Mouse (Mus musculus) left cerebral cortex, postnatal 14 days (tissue): ENCODE measurements around the gene Eral1. TPM values are rescaled to one million over a fixed set of nuclear protein-coding genes. Genes with fewer than 3 reads are reported as not detected.
A peak's percentile ranks its signal among the peaks of the same experiment; 100 is the strongest.
"Not testable (repeated sequence)": the region's sequence is repeated elsewhere in the genome, so short reads cannot be mapped to it uniquely, and the experiment has no call there.

Experiments
- DNase-seq, 2 experiments: peaks; one replicate each; pipeline ENCODE4 v3.0.0; 2021 to 2022; ENCODE audit warnings: low spot score in 2 of 2, mixed read lengths in 1 of 2
- intact Hi-C: fragments of 180-260 bp; cut with DNase I; formaldehyde crosslinking; loops from one replicate; pipeline ENCODE4 v1.15.1; 2025
- microRNA-seq, 2 experiments: library from miRNA; unstranded; fragments of <30 nt; microRNA quantifications; one replicate each; pipeline ENCODE4 v1.2.0; 2022
- total RNA-seq, 2 experiments: library from RNA; stranded (reverse); gene quantifications; 2 replicates each; pipeline ENCODE4 v1.2.3; 2021

Gene Eral1
- total RNA-seq, 2 experiments from 2014 or later, result 18.9 to 19.5 TPM

DNA sequence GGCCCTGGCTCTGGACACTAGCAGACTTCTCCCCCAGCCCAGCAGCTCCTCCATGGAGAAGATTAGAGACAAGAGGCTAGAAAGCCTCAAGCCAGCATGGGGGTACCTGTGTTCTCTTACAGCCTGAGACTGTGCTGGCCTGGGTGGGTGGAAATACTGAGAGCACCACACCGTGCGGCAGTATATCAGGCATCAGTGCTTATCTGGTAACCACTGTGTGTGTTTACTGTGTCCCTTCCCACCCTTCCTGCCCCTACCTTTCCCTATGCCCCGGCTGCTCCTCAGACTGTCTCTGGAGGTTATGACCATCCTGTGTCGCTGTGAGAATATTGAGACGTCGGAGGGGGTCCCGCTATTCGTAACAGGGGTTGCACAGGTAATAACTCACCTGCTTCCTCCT is 27.1 kb downstream of the Eral1 start:
- intact Hi-C loops, result no loop called here
- no peak for DNase-seq

DNA sequence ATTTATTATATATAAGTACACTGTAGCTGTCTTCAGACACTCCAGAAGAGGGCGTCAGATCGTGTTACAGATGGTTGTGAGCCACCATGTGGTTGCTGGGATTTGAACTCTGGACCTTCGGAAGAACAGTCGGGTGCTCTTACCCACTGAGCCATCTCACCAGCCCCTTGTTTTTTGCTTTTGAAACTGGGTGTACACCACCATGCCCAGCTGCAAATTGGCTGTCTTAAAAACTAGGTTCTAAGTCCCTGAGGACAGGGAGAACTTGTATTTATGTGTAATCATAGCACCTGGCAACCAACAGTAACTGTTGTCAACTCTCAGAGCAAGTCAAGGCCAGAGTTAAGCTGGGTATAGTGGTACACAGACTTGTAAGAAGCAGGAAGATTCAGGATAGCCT is 31.5 kb downstream of the Eral1 start:
- DNase-seq, intact Hi-C loops: not testable (repeated sequence)

DNA sequence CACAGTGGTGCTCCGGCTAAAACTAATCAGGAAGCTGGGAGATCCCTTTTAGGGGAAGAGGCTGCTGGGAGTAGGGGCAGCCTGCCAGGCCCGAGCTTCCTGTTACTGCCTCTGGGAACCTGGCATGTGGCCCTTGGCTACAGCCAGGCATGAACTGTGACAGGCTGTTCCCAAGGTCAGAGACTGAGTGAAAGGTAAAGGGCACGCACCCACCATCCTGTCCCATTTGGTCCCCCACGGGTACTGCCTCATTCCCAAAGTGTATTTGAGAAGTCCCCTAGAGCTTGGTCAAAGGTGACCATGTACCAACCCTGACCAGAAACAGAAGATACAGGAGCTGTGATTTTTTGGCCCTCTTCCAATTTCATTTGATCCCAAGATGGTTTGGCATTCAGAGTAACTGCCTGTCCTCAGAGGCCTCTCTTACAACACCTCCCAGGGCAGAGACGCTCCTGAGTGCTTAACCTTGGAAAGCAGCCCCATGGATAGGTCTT is 35.4 kb downstream of the Eral1 start:
- DNase-seq, result peak; percentile 55
- intact Hi-C loops, result no loop called here

DNA sequence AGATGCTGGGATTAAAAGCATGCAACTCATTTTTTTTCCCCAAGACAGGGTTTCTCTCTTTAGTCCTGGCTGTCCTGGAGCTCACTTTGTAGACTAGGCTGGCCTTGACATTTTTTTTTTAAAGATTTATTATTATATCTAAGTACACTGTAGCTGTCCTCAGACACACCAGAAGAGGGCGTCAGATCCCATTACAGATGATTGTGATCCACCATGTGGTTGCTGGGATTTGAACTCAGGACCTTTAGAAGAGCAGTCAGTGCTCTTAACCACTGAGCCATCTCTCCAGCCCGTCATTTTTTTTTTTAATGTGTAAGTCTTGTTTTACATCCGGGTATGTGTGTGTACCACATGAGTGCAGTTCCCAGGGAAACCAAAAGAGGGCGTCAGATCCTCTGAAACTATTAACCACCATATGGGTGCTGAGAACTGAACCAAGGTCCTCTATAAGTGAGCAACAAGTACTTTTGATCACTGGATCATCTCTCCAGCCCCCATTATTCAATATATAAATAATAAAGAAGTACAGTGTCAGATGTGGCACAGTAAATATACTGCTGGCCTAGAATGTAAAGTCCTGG is 37.8 kb downstream of the Eral1 start:
- intact Hi-C loops, DNase-seq: not testable (repeated sequence)

DNA sequence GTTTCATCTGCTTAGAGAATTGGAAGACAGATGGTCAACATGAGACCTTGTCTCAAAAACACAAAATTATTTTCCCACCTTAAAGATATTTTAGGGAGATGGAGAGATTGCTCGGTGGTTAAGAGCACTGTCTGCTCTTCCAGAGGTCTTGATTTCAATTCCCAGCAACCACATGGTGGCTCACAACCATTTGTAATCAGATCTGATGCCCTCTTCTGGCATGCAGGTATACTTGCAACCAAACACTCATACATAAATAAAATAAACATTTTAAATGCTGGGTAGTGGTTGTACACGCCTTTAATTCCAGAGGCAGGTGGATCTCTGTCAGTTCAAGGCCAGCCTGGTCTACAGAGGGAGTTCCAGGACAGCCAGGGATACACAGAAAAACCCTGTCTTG is 39.3 kb downstream of the Eral1 start:
- DNase-seq, result no peak
- intact Hi-C loops, result no loop called here

DNA sequence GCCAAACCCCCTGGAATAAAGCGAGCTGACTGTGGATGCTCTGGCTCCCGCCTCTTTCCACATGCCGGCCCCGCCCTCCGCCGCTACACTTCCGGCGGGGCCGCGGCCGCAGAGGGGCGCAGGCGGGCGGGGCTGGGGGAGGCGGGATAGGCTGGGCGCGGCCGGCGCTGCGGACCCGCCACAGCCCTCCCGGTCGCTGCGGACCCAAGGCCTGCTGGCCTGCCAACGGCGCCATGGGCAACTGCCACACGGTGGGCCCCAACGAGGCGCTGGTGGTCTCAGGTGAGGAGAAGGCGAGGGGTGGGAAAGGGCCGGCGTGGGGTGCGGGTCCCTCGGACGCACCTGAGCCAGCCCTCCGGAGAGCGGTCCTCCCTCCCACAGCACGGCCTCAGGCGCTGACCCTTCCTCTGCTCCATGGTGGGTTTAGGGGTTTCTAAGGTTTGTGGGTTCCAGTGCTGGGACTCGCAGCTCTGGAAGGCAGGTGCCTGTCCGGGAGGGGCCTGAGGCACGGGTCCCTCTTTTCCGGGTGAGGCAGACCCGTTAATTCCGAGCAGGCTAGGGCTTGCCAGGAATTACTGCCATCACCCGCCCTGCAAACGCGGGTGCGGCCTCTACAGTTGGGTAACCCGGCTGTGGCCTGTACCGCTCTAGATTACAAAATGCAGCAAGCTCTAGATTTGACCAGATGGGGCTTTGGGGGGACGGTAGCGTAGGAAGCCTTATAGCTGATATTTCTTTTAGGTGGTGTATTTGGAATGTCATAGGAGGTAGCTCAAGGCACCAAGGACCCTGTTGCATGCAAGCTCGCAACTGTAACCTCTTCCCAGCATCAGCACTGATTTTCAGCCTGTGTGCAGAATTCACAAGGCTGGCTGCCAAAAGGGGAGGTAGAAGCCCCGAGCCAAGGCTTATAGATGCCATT is 42.1 kb downstream of the Eral1 start, which contains the start of gene Flot2:
Gene Flot2 (plus strand): TSS at position 101 of the 922 bp plus-strand sequence.
- intact Hi-C loops, result loop anchor here (5.0 kb wide), 1 partner anchor 139 kb away; the partner anchor contains the start of genes Nek8 and Tlcd1
- peak; percentile 30 to 44 for DNase-seq

DNA sequence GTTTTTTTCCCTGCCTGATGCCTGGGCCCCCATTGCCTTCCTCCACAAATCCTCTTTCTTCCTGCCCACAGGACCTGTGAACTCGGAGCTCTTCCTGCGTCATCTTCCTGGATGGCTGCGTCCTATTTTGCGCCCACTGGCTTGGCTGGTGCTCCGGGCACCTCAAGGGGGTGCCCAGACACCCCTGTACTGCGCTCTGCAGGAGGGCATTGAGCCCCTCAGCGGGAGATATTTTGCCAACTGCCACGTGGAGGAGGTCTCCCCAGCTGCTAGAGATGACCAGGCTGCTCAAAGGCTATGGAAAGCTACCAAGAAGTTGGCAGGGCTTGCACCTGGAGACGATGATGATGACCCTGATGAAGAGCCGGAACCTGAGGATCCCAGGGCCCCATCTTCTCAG is 43.4 kb downstream of the Eral1 start:
- no peak for DNase-seq
- intact Hi-C loops, result loop anchor here (5.0 kb wide), 1 partner anchor 141 kb away; the partner anchor contains the start of genes Nek8 and Tlcd1

DNA sequence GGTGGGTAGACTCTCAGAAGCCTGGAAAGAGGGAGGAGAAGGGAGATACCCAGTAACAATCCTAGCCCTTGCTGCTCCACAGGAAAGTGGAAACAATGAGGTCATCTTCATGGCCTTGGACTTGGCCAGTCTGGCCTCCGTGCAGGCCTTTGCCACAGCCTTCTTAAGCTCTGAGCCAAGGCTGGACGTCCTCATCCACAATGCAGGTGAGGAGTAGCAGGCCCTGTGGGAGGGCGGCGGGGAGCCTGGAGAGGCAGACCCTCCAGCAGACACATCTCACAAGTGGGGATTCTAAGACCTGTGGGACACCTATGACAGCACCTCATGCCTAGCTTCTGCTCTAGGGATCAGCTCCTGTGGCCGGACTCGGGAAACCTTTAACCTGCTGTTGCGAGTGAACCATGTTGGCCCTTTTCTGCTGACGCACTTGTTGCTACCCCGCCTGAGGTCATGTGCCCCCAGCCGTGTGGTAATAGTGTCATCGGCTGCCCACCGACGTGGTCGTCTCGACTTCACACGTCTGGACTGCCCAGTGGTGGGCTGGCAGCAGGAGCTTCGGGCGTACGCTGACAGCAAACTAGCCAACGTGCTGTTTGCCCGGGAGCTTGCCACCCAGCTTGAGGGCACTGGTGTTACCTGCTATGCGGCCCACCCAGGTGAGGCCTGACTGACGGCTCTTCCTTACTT is 46.1 kb downstream of the Eral1 start:
- no peak for DNase-seq
- intact Hi-C loops, result no loop called here

DNA sequence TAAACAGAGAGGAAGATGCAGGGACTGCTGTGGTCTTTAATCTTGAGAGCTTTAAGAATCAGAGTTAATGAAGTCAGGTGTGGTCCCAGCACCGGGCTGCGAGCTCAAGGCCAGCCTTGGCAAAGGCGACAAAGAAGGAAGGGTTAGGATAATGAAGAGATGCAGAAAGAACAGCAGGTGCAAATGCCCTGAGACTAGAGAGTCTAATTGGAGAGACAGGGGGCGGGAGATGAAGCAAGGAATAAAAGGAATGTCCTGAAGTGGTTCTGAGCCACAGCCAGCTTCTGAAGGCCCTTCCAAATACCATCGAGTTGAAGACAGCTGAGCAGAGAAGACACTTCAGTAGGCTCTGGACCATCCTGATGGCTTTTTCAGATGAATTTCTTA is 47.4 kb downstream of the Eral1 start:
- intact Hi-C loops, result no loop called here

DNA sequence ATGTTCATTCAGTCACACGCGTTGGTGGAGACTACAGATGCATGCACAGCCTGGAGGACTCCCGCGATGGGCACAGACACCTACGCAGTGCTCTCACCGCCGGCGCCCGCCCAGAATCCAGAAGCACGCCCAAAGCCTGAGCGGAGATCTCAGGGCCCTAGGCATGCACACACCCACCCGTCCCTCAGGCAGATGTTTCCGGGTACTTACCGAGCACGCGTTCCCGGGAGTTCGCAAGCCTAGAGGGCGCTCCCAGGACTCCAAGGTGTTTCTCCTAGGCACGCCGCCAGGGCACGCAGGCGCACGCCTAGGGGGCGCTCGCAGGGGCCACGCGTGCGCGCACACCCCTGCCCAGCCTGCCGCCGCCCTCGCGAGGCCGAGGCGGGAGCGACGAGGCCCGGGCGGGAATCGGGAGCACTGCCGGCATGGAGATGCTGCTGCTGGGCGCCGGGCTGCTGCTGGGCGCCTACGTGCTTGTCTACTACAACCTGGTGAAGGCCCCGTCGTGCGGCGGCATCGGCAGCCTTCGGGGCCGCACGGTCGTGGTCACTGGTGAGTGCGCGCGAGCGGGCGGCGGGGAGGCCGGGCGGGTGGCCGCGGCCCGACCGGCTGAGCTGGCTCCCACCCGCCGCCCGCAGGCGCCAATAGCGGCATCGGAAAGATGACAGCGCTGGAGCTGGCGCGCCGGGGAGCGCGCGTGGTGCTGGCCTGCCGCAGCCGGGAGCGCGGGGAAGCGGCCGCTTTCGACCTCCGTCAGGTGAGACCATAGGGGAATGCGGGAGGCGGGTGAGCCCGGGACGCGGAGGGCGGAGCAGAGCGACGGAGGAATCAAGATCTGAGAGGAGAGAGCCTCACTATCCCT is 48.0 kb downstream of the Eral1 start, which contains the start of gene Dhrs13:
Gene Dhrs13 (plus strand): TSS at position 334 of the 862 bp plus-strand sequence.
- intact Hi-C loops, result no loop called here
- peak; percentile 91 to 92 for DNase-seq

More for the DNA sequence above, 47.4 kb downstream of the Eral1 start:
- DNase-seq, result peak in 1 of 2 experiments; percentile 42

DNA sequence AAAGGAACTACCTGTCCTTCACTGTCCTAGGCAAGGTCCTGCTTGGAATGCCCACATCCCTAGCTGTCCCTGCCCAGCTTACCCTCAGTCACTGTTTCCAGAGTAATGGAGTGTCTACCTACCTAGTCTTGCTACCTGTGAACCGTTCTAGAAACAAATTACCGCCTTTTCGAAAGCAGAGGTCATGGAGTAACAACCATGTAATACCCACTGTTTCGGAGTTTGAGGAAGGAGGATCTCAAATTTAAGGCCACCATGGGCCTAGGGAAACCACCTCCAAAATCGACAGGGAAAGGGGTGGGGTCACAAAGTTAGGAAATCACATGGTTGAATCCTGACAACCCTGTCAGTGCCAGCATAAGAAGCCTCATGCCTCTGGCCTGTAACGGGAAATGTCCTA is 48.8 kb downstream of the Eral1 start:
- intact Hi-C loops, result no loop called here
- no peak for DNase-seq

DNA sequence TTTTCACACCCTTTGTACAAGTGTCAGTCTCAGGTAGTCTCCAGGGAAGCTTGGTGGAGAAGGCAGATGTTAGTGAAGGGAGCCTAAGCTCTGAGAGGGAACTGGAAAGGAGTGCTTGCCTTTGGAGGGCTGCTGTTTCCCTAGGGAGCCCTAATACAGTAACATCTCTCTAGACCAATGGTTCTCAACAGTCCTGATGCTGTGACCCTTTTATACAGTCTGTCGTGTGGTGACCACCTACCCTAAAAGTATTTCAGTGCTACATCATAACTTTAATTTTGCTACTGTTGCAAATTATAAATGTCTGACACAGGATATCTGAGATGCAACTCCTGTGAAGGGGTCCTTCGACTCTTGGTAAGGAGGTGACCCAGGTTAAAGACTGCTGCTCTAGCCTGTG is 49.6 kb downstream of the Eral1 start:
- intact Hi-C loops, result no loop called here
- DNase-seq, result no peak

DNA sequence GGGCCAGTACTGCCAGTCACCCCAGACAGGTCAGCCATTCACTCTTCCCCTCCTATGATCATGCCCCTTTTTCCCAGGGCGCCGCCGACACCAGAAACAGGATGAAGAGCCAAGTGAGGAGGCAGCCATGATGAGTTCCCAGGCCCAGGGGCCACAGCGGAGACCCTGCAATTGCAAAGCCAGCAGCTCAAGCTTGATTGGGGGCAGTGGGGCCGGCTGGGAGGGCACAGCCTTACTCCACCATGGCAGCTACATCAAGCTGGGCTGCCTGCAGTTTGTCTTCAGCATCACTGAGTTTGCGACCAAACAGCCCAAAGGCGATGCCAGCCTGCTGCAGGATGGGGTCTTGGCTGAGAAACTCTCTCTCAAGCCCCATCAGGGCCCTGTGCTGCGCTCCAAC is 50.9 kb downstream of the Eral1 start:
- intact Hi-C loops, result loop anchor here (5.0 kb wide), 1 partner anchor 37 kb away; no protein-coding TSS in a partner anchor
- no peak for DNase-seq

DNA sequence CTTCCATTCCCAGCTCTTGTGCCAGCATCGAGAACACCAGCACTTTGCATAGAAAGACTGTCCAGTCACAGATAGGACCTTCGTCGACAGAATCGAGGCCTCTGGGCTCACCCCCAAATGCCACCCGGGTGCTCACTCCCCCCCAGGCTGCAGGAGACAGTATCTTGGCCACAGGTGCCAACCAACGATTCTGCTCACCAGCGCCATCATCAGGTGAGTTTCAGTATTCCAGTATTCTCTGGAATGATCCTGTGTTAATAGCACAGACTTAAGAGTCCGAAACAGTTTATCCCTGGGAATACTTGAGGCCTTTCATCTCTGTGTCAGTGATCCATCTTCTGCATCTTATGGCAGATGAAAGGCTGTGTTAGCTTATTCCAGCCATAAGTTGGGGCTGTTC is 56.6 kb downstream of the Eral1 start:
- peak in 1 of 2 experiments; percentile 69 for DNase-seq
- intact Hi-C loops, result no loop called here

Small RNA genes within 50 kb of the gene (microRNA-seq; reads per million reads assigned to microRNA genes)
- gene Mir144, result 15.8 to 57.9 reads per million in 2 experiments
- gene Mir451a, result 0 reads per million in 2 experiments
- gene Mir451b, result 0 reads per million in 2 experiments

Other genes with a start within 250 kb of the Eral1 start
- under 1 TPM; 0.18 to 0.70 TPM for gene Pipox, start 186.3 kb downstream of the Eral1 start, total RNA-seq
- 100 to 1,000 TPM; 153 to 196 TPM for gene Sez6, start 149.6 kb downstream of the Eral1 start, total RNA-seq
- 10 to 100 TPM; 45.5 to 48.3 TPM for gene Phf12, start 97.6 kb downstream of the Eral1 start, total RNA-seq
- 10 to 100 TPM; 14.8 to 16.4 TPM for gene Dhrs13, start 48.1 kb downstream of the Eral1 start, total RNA-seq
- 100 to 1,000 TPM; 118 to 121 TPM for gene Flot2, start 42.5 kb downstream of the Eral1 start, total RNA-seq
- 10 to 100 TPM; 28.8 to 29.9 TPM for gene Fam222b, start 14.3 kb upstream of the Eral1 start, total RNA-seq
- 10 to 100 TPM; 20.7 to 23.3 TPM for gene Traf4, start 85.2 kb upstream of the Eral1 start, total RNA-seq
- gene Nek8, start 96.3 kb upstream of the Eral1 start, total RNA-seq, result 1 to 10 TPM; 3.3 to 3.5 TPM
- gene Tlcd1, start 96.3 kb upstream of the Eral1 start, total RNA-seq, result 10 to 100 TPM; 27.4 to 29.6 TPM
- gene Rpl23a, start 103.2 kb upstream of the Eral1 start, total RNA-seq, result 100 to 1,000 TPM; 643 to 660 TPM
- gene Rab34, start 108.0 kb upstream of the Eral1 start, total RNA-seq, result 10 to 100 TPM; 32.6 to 34.5 TPM
- 1 to 10 TPM; 5.1 to 6.7 TPM for gene Proca1, start 113.0 kb upstream of the Eral1 start, total RNA-seq
- gene Sdf2, start 165.4 kb upstream of the Eral1 start, total RNA-seq, result 10 to 100 TPM; 67.7 to 70.3 TPM
- 10 to 100 TPM; 89.6 to 96.1 TPM for gene Supt6, start 165.6 kb upstream of the Eral1 start, total RNA-seq
- gene 2610507B11Rik, start 181.4 kb upstream of the Eral1 start, total RNA-seq, result 100 to 1,000 TPM; 171 to 187 TPM
- 1 to 10 TPM; 6.4 to 9.3 TPM for gene BC030499, start 210.5 kb upstream of the Eral1 start, total RNA-seq
- 1 to 10 TPM; 5.0 to 8.4 TPM for gene Spag5, start 221.1 kb upstream of the Eral1 start, total RNA-seq
- 100 to 1,000 TPM; 532 to 560 TPM for gene Aldoc, start 242.6 kb upstream of the Eral1 start, total RNA-seq
- 10 to 100 TPM; 81.1 to 81.3 TPM for gene Pigs, start 248.0 kb upstream of the Eral1 start, total RNA-seq